Mouse (Mus musculus) erythroblast, embryonic 14.5 days (primary cell): ENCODE data around the gene Slc1a2.

Experiments
- GATA1 ChIP-seq: IDR thresholded peaks from 2 replicates; pipeline ENCODE4 v1.6.1; 2012; ENCODE audit warnings: low read length, inconsistent platforms, mixed read lengths
- TAL1 ChIP-seq: IDR thresholded peaks from 3 replicates; pipeline ENCODE4 v1.6.1; 2012; ENCODE audit warnings: low read length, inconsistent platforms, mixed read lengths

DNA sequence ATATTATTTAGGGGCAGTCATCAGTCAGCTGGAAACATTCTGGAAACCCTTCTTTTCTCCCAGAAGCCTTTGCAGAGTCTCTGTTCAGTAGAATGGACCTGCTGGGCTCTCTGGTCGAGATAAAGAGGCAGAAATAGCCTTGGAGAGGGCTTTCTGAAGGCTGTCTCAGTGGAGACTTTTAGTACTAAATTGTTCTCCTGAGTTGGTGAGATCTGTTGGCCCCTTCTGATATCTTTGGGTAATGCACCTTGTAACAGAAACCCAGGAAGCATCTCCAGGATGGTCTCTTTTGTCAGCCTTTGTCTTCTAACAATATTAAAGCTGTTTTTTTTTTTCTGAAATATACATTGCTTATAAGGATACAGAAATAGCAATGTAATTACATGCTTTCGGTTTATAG lies 2.6 kb downstream of the Slc1a2 start:
- no peak for TF ChIP-seq TAL1
- TF ChIP-seq GATA1, result no peak
